Mouse (Mus musculus) brain, embryonic 14.5 days (tissue): ENCODE data around the gene Tapt1.

ENCODE experiments used
- CTCF ChIP-seq: fragments of 200-500 bp; IDR thresholded peaks from 2 replicates; pipeline ENCODE4 v1.5.1; 2012; ENCODE audit warnings: inconsistent platforms, mild to moderate bottlenecking, moderate library complexity, borderline replicate concordance; ENCODE audit not compliant: insufficient read depth, insufficient read length; ENCODE audit errors: extremely low read depth
- POLR2A ChIP-seq: fragments of 200-500 bp; IDR thresholded peaks from 2 replicates; pipeline ENCODE4 v1.6.1; 2012; ENCODE audit warnings: mild to moderate bottlenecking, inconsistent platforms, borderline replicate concordance; ENCODE audit not compliant: poor library complexity, insufficient read depth, insufficient read length, severe bottlenecking; ENCODE audit errors: extremely low read depth

- TF ChIP-seq POLR2A: no peak
- TF ChIP-seq CTCF: no peak
Measured at GRCm38 (mm10) chr5:44196167-44196566, 30.3 kb downstream of the Tapt1 start.
